Mouse (Mus musculus): ENCODE results near the gene Kcnmb4. TPM values are rescaled to one million over a fixed set of nuclear protein-coding genes. Genes with fewer than 3 reads are reported as not detected.

Kcnmb4 gene
- polyA plus RNA-seq, 1 experiment from 2014 or later: 62.1 TPM

GRCm38 (mm10) chr10:116396279-116396678 is 77.4 kb downstream of the Kcnmb4 start:
- Histone ChIP-seq H3K4me2 (no peak overlapping the region), H3K27ac (replicated peaks) (no peak overlapping the region), H3K27me3 (replicated peaks) (no peaks in the 10 kb centered on the region), H3K4me3 (replicated peaks) (no peak overlapping the region), H3K4me1 (peaks cover 9% of the 10 kb centered on the region), H3K9ac (replicated peaks) (no peak overlapping the region), H3K36me3 (no peaks in the 10 kb centered on the region), H3K9me3 (replicated peaks) (no peaks in the 10 kb centered on the region)
- ATAC-seq (ENCODE audit: low FRiP score): no peak
- 80% methylated on average over 5 of the region's 5 CpGs for WGBS

GRCm38 (mm10) chr10:116394585-116394984 is 79.1 kb downstream of the Kcnmb4 start:
- no peaks in the 10 kb centered on the region for H3K27me3 ChIP-seq (replicated peaks)
- H3K27ac ChIP-seq (replicated peaks): no peak overlapping the region
- 48% methylated on average over 4 of the region's 4 CpGs for WGBS
- no peak for ATAC-seq (ENCODE audit: low FRiP score)
- no peak overlapping the region for H3K9ac ChIP-seq (replicated peaks)
- H3K4me3 ChIP-seq (replicated peaks): no peak overlapping the region
- no peak overlapping the region for H3K4me2 ChIP-seq
- H3K9me3 ChIP-seq (replicated peaks): no peaks in the 10 kb centered on the region
- no peaks in the 10 kb centered on the region for H3K36me3 ChIP-seq
- H3K4me1 ChIP-seq: peaks cover 9% of the 10 kb centered on the region

GRCm38 (mm10) chr10:116393790-116394475 is 79.7 kb downstream of the Kcnmb4 start:
- Histone ChIP-seq H3K27ac (replicated peaks) (no peak overlapping the region), H3K4me3 (replicated peaks) (no peak overlapping the region), H3K36me3 (no peaks in the 10 kb centered on the region), H3K9me3 (replicated peaks) (no peaks in the 10 kb centered on the region), H3K27me3 (replicated peaks) (no peaks in the 10 kb centered on the region), H3K4me1 (peaks cover 11% of the 10 kb centered on the region), H3K4me2 (no peak overlapping the region), H3K9ac (replicated peaks) (no peak overlapping the region)
- WGBS: 65% methylated on average over 9 of the region's 9 CpGs
- ATAC-seq (ENCODE audit: low FRiP score): no peak

DNA sequence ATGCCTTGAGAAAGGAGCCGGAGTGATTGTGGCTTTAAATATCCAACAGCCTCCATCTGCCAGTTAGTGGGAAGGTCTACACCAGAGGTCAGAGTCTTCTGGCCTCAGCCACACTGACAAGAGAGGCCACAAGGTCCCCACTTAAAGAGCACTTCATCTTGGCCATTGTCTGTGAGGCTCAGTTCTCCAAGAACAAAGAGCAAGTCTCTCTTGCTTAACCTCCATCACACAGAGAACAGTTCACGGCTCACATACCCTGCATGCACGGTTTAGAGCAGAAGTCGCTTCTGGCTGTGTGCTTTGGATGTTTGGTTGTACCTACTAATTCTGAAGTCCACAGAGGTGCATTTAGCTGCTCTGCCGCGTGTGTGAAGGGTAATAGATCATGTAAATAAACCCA is 84.8 kb downstream of the Kcnmb4 start:
- H3K27me3 ChIP-seq (replicated peaks): no peaks in the 10 kb centered on the region
- H3K9me3 ChIP-seq (replicated peaks): no peaks in the 10 kb centered on the region
- no peak overlapping the region for H3K9ac ChIP-seq (replicated peaks)
- 0 out of 2 replicates have a peak overlapping the region, but pooled peaks have one; percentile 28 for H3K27ac ChIP-seq (replicated peaks)
- no peak overlapping the region for H3K4me2 ChIP-seq
- no peaks in the 10 kb centered on the region for H3K36me3 ChIP-seq
- no peak for ATAC-seq (ENCODE audit: low FRiP score)
- no peak overlapping the region for H3K4me3 ChIP-seq (replicated peaks)
- peaks cover 17% of the 10 kb centered on the region for H3K4me1 ChIP-seq
- WGBS: 16% methylated on average over 6 of the region's 6 CpGs

- Histone ChIP-seq H3K4me2 (no peak overlapping the region), H3K4me3 (replicated peaks) (no peak overlapping the region), H3K4me1 (peaks cover 17% of the 10 kb centered on the region), H3K9ac (replicated peaks) (no peak overlapping the region), H3K27ac (replicated peaks) (no peak overlapping the region), H3K9me3 (replicated peaks) (no peaks in the 10 kb centered on the region), H3K36me3 (no peaks in the 10 kb centered on the region), H3K27me3 (replicated peaks) (no peaks in the 10 kb centered on the region)
- 30% methylated on average over 7 of the region's 7 CpGs for WGBS
- ATAC-seq (ENCODE audit: low FRiP score): 0 out of 2 replicates have a peak, but pooled peaks have one; percentile 18
Observed at GRCm38 (mm10) chr10:116386391-116386885, 87.2 kb downstream of the Kcnmb4 start.

GRCm38 (mm10) chr10:116384401-116384800 is 89.3 kb downstream of the Kcnmb4 start:
- Histone ChIP-seq H3K27ac (replicated peaks) (no peak overlapping the region), H3K9me3 (replicated peaks) (no peaks in the 10 kb centered on the region), H3K4me1 (peaks cover 19% of the 10 kb centered on the region), H3K4me3 (replicated peaks) (no peak overlapping the region), H3K27me3 (replicated peaks) (no peaks in the 10 kb centered on the region), H3K4me2 (no peak overlapping the region), H3K36me3 (no peaks in the 10 kb centered on the region), H3K9ac (replicated peaks) (no peak overlapping the region)
- 80% methylated on average over 4 of the region's 4 CpGs for WGBS
- no peak for ATAC-seq (ENCODE audit: low FRiP score)

GRCm38 (mm10) chr10:116382826-116383685 is 90.6 kb downstream of the Kcnmb4 start:
- Histone ChIP-seq H3K36me3 (no peaks in the 10 kb centered on the region), H3K9me3 (replicated peaks) (no peaks in the 10 kb centered on the region), H3K4me2 (no peak overlapping the region), H3K9ac (replicated peaks) (no peak overlapping the region), H3K4me1 (peaks cover 15% of the 10 kb centered on the region), H3K4me3 (replicated peaks) (no peak overlapping the region), H3K27ac (replicated peaks) (no peak overlapping the region), H3K27me3 (replicated peaks) (no peaks in the 10 kb centered on the region)
- WGBS: 33% methylated on average over 13 of the region's 13 CpGs
- ATAC-seq (ENCODE audit: low FRiP score): peak; percentile 29; the same call in 1 of the 2 replicates

GRCm38 (mm10) chr10:116376853-116377252 is 96.8 kb downstream of the Kcnmb4 start:
- Histone ChIP-seq H3K36me3 (no peaks in the 10 kb centered on the region), H3K4me3 (replicated peaks) (no peak overlapping the region), H3K9ac (replicated peaks) (no peak overlapping the region), H3K27ac (replicated peaks) (no peak overlapping the region), H3K9me3 (replicated peaks) (no peaks in the 10 kb centered on the region), H3K4me2 (no peak overlapping the region), H3K4me1 (0 out of 2 replicates have a peak, but pooled peaks cover 2% of the 10 kb centered on the region), H3K27me3 (replicated peaks) (no peaks in the 10 kb centered on the region)
- no peak for ATAC-seq (ENCODE audit: low FRiP score)
- WGBS: 69% methylated on average over 4 of the region's 4 CpGs

DNA sequence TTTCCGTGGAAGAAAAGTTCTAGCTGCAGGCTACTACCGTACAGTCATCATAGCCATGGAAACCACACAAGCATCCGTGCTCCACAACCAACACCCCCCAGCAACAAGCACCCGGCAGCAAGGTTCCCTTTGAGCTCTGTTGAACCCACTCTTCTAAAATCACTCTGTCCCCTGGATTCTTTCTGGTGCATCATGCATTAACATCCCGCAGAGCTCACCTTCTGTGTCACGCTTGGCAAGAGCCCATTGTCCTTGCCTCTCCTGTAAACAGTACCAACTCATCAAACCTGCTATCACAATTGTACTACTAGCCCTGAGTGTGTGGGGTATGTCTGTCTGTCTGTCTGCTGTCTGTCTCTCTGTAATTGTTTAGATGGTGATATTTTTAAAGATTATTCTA is 99.6 kb downstream of the Kcnmb4 start:
- ATAC-seq (ENCODE audit: low FRiP score): no peak

GRCm38 (mm10) chr10:116370991-116371725 is 102.5 kb downstream of the Kcnmb4 start:
- WGBS: 11% methylated on average over 6 of the region's 6 CpGs
- Histone ChIP-seq H3K4me1 (peaks cover 8% of the 10 kb centered on the region), H3K27ac (replicated peaks) (peak overlapping the region; percentile 68), H3K9me3 (replicated peaks) (no peaks in the 10 kb centered on the region), H3K4me2 (no peak overlapping the region), H3K36me3 (no peaks in the 10 kb centered on the region), H3K27me3 (replicated peaks) (no peaks in the 10 kb centered on the region), H3K9ac (replicated peaks) (no peak overlapping the region), H3K4me3 (replicated peaks) (no peak overlapping the region)
- ATAC-seq (ENCODE audit: low FRiP score): peak; percentile 89

More for the DNA sequence above, 99.6 kb downstream of the Kcnmb4 start:
- no peak overlapping the region for H3K4me3 ChIP-seq (replicated peaks)
- H3K36me3 ChIP-seq: no peaks in the 10 kb centered on the region
- H3K9ac ChIP-seq (replicated peaks): no peak overlapping the region
- H3K9me3 ChIP-seq (replicated peaks): no peaks in the 10 kb centered on the region
- H3K4me1 ChIP-seq: peaks cover 8% of the 10 kb centered on the region
- no peak overlapping the region for H3K27ac ChIP-seq (replicated peaks)
- no peaks in the 10 kb centered on the region for H3K27me3 ChIP-seq (replicated peaks)
- H3K4me2 ChIP-seq: no peak overlapping the region
- WGBS: 80% methylated on average over 6 of the region's 6 CpGs
